Mouse (Mus musculus) ES-Bruce4 (cell line): ENCODE measurements around the gene Lmx1b. TPM values are rescaled to one million over a fixed set of nuclear protein-coding genes. Genes with fewer than 3 reads are reported as not detected.

ENCODE experiments used
- H3K27ac ChIP-seq: 2 replicates; pipeline ENCODE4 v1.5.1; 2012; ENCODE audit warnings: low read length, inconsistent platforms; ENCODE audit not compliant: insufficient read depth
- H3K27me3 ChIP-seq: 2 replicates; pipeline ENCODE4 v1.6.1; 2012; ENCODE audit warnings: mild to moderate bottlenecking, low read length, inconsistent platforms; ENCODE audit not compliant: control insufficient read depth, poor library complexity, insufficient read depth, severe bottlenecking
- H3K36me3 ChIP-seq: 2 replicates; pipeline ENCODE4 v1.6.1; 2012; ENCODE audit warnings: inconsistent platforms, mild to moderate bottlenecking, low read length, moderate library complexity; ENCODE audit not compliant: control insufficient read depth, poor library complexity, insufficient read depth, severe bottlenecking
- H3K4me1 ChIP-seq: one replicate; pipeline ENCODE4 v1.8.1; 2011; ENCODE audit warnings: low read length; ENCODE audit not compliant: control insufficient read depth, insufficient read depth
- H3K4me3 ChIP-seq: 2 replicates; pipeline ENCODE4 v1.5.1; 2011; ENCODE audit warnings: low read depth, mild to moderate bottlenecking, low read length
- H3K9ac ChIP-seq: 2 replicates; pipeline ENCODE4 v1.6.1; 2012; ENCODE audit warnings: low read depth, mild to moderate bottlenecking, inconsistent platforms; ENCODE audit not compliant: poor library complexity, severe bottlenecking
- H3K9me3 ChIP-seq: replicated peaks from 2 replicates; pipeline ENCODE4 v1.6.1; 2012; ENCODE audit warnings: mild to moderate bottlenecking, low read length, inconsistent platforms; ENCODE audit not compliant: control insufficient read depth, poor library complexity, insufficient read depth, severe bottlenecking
- CTCF ChIP-seq: IDR thresholded peaks from one replicate; pipeline ENCODE4 v1.8.1; 2011; ENCODE audit warnings: low read depth, low read length
- EP300 ChIP-seq: IDR thresholded peaks from 2 replicates; pipeline ENCODE4 v1.6.1; 2011; ENCODE audit warnings: low read depth, low read length; ENCODE audit not compliant: insufficient read depth
- POLR2A ChIP-seq: IDR thresholded peaks from one replicate; pipeline ENCODE4 v1.8.1; 2011; ENCODE audit warnings: low read length; ENCODE audit not compliant: insufficient read depth
- polyA plus RNA-seq: library from polyadenylated mRNA; stranded (reverse); fragments of >200 nt; gene quantifications from 2 replicates; pipeline ENCODE4 v1.2.4, GENCODE M21; 2011; ENCODE audit warnings: low read depth; ENCODE audit not compliant: missing spikeins, insufficient read depth, insufficient read length

Lmx1b gene
- polyA plus RNA-seq, 1 experiment: 0.58 TPM

DNA sequence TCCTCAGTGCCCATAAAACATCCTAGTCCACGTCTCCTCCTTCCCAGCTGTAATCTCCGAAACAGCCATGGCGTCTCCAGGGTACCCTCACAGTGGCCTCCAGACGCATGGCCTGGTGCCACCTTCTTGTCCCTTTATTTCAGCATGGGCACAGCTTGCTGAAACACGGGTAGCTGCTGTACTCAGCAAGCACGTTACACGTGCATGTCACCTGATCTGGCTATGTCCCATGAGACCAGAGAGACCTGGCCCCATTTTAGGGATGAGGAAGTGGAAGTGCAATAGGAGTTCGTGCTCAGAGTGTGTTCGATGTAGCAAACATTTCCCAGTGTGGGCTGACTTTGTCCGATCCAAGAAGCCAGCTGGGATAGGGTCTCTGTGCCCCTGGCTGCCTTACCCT lies 70.6 kb downstream of the Lmx1b start:
- Histone ChIP-seq H3K36me3 (no peaks in the 10 kb centered on the region), H3K4me1 (no peaks in the 10 kb centered on the region), H3K4me3 (no peak overlapping the region), H3K9me3 (no peaks in the 10 kb centered on the region), H3K27ac (no peak overlapping the region), H3K27me3 (no peaks in the 10 kb centered on the region), H3K9ac (no peak overlapping the region)
- TF ChIP-seq EP300 (no peak), POLR2A (no peak), CTCF (no peak)

DNA sequence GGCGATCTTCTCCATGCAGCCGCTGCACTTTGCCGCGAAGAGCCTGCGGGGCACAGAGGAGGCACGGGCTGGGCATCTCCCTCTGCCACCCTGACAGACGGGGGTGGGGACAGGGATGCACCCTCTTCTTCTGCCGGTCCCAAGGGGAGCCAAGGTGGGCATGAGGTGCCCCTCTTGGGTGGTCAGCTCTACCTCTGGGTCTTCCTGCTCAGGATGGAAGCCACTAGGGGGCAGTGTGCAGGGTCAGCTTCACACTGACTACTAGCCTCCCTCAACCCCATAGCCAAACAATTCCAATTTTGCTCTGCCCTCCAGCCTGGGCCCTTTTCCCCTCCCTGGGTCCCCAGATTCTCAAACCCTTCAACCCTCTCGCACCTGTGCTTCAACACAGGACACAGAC lies 71.1 kb downstream of the Lmx1b start:
- no peaks in the 10 kb centered on the region for H3K36me3 ChIP-seq
- no peak overlapping the region for H3K9ac ChIP-seq
- H3K4me3 ChIP-seq: peak overlapping the region; percentile 7; the same call in 1 of the 2 replicates
- no peaks in the 10 kb centered on the region for H3K9me3 ChIP-seq
- H3K27ac ChIP-seq: no peak overlapping the region
- H3K4me1 ChIP-seq: no peaks in the 10 kb centered on the region
- no peaks in the 10 kb centered on the region for H3K27me3 ChIP-seq
- peak; percentile 85 for TF ChIP-seq CTCF
- no peak for TF ChIP-seq EP300

DNA sequence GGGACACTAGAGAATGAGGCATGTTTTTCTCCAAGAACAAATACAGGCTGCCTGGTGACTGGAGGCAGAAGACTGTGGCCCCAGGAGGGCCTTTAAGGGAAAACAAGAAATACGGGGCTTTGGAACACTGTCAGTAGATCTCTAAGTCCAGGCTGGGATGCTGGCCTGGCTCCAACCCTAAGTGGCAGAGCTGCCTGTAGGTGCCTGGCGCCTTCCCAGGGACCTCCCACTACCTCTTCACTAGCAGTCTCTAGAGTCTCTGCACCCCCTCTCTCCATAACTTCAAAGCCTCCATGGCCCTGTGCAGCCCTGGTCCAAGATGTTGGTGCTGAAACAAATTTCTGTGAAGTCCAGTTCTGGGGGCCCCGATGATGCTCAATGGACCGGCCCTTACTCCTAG lies 74.4 kb downstream of the Lmx1b start:
- no peak for TF ChIP-seq CTCF
- TF ChIP-seq EP300: no peak
- no peak for TF ChIP-seq POLR2A
- no peaks in the 10 kb centered on the region for H3K36me3 ChIP-seq

DNA sequence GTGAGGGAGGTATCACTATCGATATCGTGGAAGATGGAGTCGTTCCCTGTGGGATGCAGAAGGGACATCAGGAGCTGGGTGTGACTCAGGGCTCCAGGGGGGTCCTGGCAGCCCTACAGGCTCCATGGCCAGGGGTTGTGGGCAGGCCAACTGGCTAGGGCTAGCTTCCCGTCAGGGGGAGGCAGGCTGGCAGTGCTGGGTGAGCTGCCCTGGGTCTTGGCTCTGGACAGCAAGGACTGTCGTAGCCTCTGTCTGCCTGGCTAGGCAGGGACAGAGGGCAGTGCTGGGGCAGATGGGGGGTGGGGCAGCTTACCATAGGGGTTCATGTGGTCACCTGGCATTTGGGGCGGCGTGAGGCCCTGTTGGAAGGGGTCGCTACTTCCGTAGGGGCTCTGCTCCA lies 75.6 kb downstream of the Lmx1b start:
- no peaks in the 10 kb centered on the region for H3K27me3 ChIP-seq
- no peaks in the 10 kb centered on the region for H3K4me1 ChIP-seq
- TF ChIP-seq EP300 (no peak), CTCF (no peak), POLR2A (no peak)
- H3K4me3 ChIP-seq: no peak overlapping the region
- no peaks in the 10 kb centered on the region for H3K9me3 ChIP-seq
- no peak overlapping the region for H3K27ac ChIP-seq
- no peak overlapping the region for H3K9ac ChIP-seq
- H3K36me3 ChIP-seq: no peaks in the 10 kb centered on the region

More for the DNA sequence above, 74.4 kb downstream of the Lmx1b start:
- H3K4me3 ChIP-seq: no peak overlapping the region
- H3K27me3 ChIP-seq: no peaks in the 10 kb centered on the region
- H3K9ac ChIP-seq: no peak overlapping the region
- no peaks in the 10 kb centered on the region for H3K4me1 ChIP-seq
- H3K9me3 ChIP-seq: no peaks in the 10 kb centered on the region
- H3K27ac ChIP-seq: no peak overlapping the region

DNA sequence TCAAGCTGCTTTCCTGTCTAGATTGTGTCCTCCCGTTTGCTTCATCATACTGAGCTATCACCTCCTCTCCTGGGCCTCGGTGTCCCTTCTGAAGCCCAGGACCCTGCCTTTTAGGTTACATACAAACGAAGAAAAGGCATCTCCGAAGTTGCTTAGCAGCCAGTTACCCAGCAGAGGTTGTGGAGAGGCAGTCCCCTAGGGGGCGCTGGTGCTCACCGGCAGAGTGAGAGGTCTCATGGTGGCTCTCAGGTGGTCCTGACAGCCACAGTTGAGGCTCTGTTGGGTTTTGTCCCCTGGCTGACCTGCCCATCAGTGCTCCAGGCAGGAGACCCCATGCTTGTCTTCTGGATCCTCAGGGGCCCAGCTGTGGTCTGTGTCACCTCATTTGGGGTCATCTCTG lies 80.6 kb downstream of the Lmx1b start:
- no peaks in the 10 kb centered on the region for H3K9me3 ChIP-seq
- TF ChIP-seq CTCF (peak; percentile 79), POLR2A (no peak)
- no peaks in the 10 kb centered on the region for H3K36me3 ChIP-seq
- H3K27ac ChIP-seq: no peak overlapping the region
- H3K27me3 ChIP-seq: no peaks in the 10 kb centered on the region
- no peaks in the 10 kb centered on the region for H3K4me1 ChIP-seq
- no peak overlapping the region for H3K4me3 ChIP-seq
- no peak overlapping the region for H3K9ac ChIP-seq

DNA sequence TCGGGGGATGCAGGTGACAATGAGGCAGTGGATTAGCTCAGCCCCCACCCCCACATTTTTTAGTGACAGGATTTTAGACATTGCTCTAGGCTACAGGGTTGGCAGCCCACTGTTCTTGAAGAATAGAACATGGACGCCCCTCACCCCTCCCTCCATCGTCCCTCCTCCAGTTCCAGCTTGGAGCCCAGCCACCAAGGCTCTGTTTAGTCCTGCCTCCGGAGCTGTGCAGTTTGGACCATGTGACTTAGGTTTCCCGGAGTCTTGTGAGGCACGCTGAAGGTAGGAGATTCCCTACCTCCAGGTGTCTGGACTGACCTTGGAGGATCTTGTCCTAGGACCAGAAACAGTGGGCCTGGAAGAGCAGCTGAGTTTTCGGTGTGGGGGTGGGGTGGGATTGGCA lies 81.0 kb downstream of the Lmx1b start:
- Histone ChIP-seq H3K9me3 (no peaks in the 10 kb centered on the region), H3K4me3 (no peak overlapping the region), H3K4me1 (no peaks in the 10 kb centered on the region), H3K27ac (no peak overlapping the region), H3K9ac (no peak overlapping the region), H3K36me3 (no peaks in the 10 kb centered on the region), H3K27me3 (no peaks in the 10 kb centered on the region)
- TF ChIP-seq CTCF (no peak), EP300 (0 out of 2 replicates have a peak, but pooled peaks have one; percentile 6), POLR2A (no peak)
